Mouse (Mus musculus): ENCODE results near the gene Kif17.

The Kif17 gene

GRCm38 (mm10) chr4:138339963-138340362 is 89.7 kb downstream of the Kif17 start:
- DNase-seq (ENCODE audit: low read depth, low spot score): peak; percentile 71

DNA sequence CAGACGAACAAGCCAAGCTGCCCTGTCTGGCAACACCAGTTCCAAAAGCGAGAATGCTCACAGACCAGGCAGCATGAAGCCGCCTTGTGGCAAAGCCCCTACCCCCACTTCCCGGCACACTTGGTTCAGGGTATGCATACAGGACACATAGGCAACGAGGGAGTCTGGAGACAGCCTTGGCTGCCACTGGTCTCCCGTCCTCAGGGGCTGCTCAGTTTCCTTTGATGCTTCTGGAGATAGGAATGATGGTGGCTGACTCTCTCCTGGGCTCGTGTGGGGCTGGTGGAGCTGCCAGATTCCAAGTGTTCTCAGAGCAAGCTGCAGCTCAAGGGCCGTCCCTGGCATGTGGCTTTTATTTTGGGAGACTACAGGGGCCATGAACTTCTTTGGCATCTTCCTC is 91.2 kb downstream of the Kif17 start:
- no peak for DNase-seq (ENCODE audit: low read depth, low spot score)

GRCm38 (mm10) chr4:138342048-138342447 is 91.8 kb downstream of the Kif17 start:
- no peak for DNase-seq (ENCODE audit: low read depth, low spot score)

- no peak for DNase-seq (ENCODE audit: low read depth, low spot score)
Observed at GRCm38 (mm10) chr4:138342778-138343177, 92.5 kb downstream of the Kif17 start.

DNA sequence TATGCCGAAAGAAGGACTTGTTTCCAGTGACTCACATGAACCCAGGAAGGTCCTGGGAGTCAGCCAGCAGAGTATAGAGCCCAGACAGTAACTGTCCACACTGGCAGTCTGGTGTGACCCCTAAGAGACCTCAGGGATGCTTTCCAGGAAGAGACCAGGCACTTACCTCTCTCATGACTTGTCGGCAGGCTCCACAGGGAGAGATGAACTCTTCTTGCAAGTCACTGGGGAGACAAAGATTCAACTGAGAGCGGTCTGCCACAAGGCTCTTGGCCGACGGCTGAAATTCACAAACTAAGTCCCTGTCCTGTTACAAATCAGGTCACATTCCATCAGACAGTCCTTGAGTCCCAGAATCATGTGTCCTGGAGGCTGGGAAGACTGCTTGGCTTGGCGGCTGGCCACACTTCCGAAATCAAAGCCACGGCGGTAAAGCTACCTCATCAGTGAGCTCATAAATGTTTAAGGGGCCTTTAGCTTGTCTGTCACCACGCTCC is 93.2 kb downstream of the Kif17 start:
- peak; percentile 66 for DNase-seq (ENCODE audit: low read depth, low spot score)

DNA sequence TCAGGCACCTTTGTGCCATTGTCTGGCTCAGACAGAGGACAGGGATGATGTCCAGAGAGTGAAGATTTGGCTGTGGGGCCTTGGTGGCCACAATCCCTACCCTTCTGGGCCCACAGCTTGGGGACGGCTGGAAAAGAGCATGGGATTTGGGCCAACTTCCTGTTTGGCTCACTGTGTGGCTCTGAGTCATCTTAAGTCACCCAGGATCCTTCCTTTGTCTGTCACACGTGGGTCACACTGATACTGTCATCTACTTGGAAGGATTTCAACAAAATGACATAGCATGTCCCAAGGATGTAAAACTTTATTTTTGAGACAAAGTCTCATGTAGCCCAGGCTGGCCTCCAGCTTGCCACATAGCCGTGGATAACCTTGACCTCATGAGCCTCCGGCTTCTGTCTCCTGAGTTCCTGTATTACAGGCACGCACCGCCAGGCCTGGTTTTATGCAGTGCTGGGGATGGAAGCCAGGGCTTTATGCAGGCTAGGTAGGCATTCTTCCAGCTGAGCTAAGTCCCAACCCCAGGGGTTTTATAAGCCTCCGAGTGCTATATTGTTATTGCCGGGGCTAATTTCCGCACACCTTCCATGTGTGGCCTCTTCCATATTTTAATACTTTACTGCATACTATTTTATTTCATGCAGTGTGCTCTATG is 94.8 kb downstream of the Kif17 start:
- peak; percentile 70 for DNase-seq (ENCODE audit: low read depth, low spot score)

DNA sequence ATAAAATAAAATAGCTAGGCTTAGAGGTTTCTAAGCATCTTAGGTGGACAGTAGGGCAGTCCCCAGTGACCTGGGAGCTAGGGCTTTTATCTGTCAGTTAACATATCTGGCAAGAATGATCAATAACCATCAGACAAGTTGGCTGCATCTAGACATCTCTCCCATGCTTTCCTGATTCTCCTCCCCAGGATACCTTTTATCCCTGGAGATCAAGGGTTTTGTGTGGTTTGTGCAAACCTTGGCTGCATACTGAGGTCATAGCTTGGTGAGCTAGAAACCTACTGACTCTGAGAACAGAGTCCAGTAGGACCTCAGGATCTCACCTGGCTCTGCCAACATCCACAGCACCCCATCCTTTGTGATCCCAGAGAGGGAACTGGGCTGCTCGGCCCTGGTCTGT is 97.0 kb downstream of the Kif17 start:
- DNase-seq (ENCODE audit: low read depth, low spot score): no peak

DNA sequence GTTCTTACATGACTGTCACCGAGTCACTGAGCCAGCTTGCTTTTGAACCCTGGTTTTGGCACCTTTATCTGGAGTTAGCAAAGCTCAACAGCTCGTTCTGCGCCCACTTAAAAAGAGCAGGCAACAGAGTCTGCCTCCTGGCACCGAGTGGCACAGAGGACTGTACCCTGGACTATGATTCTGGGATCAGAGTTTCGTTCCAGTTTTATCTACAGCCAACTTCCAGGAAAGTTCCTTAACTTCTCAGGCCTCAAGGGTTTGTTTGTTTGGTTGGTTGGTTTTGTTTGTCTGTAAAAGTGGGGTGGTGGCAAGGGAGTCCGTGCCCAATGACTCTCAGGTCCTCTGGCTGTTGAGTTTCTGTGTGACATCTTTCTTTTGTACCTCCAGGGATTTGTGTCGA is 98.5 kb downstream of the Kif17 start:
- DNase-seq (ENCODE audit: low read depth, low spot score): no peak

Data from brain, adult 2 months (tissue).